Mouse (Mus musculus): Measurements from ENCODE around the gene Sdr9c7. TPM values are rescaled to one million over a fixed set of nuclear protein-coding genes. Genes with fewer than 3 reads are reported as not detected.

The Sdr9c7 gene
- total RNA-seq (2014; fragmentation: Nextera tagmentation) = not detected in 2 replicates
- not detected in 2 replicates for total RNA-seq (2017)

DNA sequence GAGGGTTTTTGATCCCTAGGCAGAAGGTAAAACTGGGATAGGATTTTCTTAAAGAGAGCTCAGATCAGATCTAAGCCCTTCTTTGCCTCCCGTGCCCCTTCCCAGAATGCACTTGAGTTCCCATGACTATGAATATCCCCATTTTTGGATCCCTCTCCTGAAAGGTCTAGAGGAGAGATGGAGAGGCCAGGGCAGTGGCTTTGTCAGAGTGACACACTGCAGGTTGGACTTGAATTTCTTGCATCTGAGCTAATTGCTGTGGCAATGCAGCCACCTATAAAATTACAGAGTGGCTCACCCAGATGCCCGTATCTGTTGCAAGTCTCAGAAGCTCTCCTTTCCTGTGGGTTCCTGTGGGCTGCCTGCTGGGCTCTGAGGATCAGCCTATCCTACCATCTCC, at the start of gene Sdr9c7:
TSS of gene Sdr9c7 (plus strand) at position 301 of the 400 bp plus-strand sequence.
- no peak for ATAC-seq (replicated peaks; ENCODE audit: poor library complexity, severe bottlenecking)

DNA sequence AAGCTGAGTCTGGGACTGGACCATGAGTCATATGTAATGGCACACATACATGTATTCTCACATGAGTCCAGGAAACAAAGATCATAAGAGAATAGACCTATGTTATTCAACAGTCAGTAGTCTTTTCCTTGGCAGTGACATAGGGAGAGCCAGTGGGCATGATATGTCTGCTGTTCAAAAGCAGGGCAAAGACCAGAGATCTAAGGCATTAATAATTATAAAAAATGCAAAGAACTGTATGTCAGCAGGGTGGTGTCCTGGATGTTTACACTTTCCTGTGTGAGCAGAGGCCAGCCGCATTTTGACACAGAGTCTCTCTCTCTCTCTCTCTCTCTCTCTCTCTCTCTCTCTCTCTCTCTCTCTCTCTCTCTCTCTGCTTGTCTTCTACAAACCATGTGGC, 48.7 kb upstream of the Sdr9c7 start, which contains the start of gene Rdh19:
TSS of gene Rdh19 (plus strand) at position 301 of the 400 bp plus-strand sequence.
- ATAC-seq (replicated peaks; ENCODE audit: poor library complexity, severe bottlenecking) = no peak

DNA sequence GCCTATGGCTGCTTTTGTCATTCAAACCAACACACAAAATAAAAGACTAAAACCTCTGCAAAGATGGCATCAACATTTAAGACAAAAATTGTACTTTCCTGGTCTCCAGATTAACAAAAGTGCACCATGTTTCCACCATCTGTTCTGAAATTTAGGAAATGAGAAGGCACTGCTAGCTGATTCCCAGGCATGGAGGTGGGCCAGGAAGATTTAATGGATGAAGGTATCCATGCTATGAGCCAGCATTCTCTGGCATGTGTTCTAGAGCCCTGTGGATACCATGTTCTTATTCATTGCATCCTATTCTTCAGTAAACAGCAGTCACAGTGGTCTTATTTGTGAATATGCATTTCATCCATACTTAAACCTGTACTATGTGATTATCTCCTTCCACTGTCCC, 41.9 kb upstream of the Sdr9c7 start:
- ATAC-seq (replicated peaks; ENCODE audit: poor library complexity, severe bottlenecking) = no peak

DNA sequence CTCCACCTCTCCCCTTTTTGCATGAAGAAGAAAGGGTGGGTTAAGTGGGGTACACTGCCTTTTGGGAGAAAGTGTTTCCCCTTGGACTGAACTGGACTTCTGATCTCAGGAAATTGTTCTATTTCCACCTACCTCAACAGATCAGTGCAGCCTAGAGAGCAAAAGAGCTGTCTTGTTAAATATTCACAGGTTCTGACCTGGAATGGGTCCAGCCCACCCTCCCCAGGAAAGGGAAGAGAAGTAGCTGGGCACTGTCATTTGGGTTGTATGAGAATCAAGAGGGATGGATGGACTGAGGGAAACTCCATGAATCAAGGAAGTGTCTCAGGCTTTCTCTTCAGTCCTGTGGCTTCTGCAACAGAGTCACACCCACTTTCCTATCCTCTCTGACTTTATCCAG, 33.4 kb upstream of the Sdr9c7 start:
- ATAC-seq (replicated peaks; ENCODE audit: poor library complexity, severe bottlenecking) = no peak

DNA sequence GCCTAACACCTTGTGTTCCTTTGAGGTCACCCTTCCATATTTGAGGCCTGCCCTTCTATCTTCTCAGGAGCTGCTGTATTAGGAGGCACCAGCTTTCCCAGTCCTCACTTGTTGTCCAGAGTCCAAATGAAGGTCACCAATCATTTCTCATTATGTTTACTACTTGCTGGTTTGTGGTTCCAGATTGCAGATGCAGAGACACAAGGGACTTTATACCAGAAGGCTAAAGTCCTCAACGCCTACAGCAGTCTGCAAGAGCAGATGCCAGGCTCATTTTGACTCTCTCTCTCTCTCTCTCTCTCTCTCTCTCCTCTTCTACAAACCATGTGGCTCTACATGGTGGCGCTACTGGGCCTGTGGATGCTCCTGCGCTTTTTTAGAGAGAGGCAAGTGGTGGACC, 32.1 kb upstream of the Sdr9c7 start, which contains the start of gene Rdh16f2:
TSS of gene Rdh16f2 (plus strand) at position 243 of the 400 bp plus-strand sequence.
- ATAC-seq (replicated peaks; ENCODE audit: poor library complexity, severe bottlenecking) = no peak

DNA sequence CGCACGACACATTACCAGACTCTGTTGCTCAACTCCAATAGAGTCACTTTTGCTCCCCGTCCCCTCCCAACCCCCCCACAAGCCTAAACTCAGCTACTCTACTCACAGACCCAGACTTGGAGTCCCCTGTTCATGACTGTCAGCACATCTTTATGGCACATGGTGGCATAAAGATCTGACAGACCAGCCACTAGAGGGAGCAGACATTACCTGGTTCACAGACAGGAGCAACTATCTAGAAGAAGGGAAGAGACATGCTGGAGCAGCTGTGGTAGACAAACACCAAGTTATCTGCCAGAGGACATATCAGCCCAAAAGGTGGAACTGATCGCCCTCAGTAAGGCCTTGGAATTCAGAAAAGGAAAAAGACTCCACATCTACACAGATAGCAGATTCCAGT, 25.8 kb upstream of the Sdr9c7 start:
- no peak for ATAC-seq (replicated peaks; ENCODE audit: poor library complexity, severe bottlenecking)

DNA sequence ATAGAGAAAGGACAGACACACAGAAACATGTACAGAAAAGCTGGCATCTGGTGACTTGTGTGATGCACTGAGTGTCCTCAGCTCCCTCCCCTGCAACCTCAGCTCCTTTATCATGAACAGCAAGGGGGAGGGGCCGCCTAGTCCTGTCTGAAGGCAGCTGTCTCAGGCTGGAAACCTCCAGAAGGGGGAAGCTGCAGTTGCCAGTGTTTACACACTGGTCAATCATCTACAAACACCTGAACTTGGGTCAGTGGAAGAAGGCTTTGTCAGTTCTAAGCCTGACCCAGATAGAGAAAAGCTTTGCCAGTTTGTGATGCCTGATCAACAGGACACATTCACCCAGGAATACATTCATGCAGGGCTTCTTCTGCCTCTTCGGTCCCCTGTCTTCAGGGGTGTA, 20.6 kb upstream of the Sdr9c7 start:
- no peak for ATAC-seq (replicated peaks; ENCODE audit: poor library complexity, severe bottlenecking)

DNA sequence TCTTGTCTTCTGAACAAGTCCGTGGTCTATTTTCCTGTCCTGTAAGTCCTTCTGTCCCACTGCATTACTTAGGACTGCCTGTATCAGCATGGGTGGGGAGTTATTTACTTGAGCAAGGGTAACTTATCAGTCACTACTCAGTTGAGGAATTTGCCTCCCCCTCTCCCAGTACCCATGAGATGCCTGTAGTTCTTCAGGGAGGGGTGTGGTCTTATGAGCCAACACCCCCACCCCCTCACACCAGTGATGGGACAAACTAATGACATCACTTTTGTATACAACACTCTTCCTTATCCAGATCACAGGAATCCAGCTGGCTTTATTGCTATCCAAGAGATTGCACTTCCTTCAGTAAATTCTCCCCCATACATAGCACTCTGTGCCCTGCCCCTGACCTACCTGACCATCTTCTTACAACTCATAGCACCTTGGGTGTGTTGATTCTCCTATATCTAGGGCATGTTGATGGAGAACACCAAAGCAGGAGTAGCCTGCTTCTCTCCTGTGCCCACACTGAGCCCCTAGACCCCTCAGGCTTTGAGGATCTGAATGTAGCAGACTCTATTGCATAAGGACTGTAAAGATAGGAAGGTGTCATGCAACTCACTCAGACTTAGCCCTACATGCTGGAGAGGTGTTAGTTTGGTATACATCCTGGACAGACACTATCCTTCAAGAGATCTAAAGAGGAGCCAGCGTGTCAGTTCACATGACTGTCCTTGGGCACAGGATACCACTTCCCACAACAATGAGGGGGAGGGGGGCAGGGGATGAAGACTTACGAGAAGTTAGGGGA, 19.9 kb upstream of the Sdr9c7 start:
- no peak for ATAC-seq (replicated peaks; ENCODE audit: poor library complexity, severe bottlenecking)

DNA sequence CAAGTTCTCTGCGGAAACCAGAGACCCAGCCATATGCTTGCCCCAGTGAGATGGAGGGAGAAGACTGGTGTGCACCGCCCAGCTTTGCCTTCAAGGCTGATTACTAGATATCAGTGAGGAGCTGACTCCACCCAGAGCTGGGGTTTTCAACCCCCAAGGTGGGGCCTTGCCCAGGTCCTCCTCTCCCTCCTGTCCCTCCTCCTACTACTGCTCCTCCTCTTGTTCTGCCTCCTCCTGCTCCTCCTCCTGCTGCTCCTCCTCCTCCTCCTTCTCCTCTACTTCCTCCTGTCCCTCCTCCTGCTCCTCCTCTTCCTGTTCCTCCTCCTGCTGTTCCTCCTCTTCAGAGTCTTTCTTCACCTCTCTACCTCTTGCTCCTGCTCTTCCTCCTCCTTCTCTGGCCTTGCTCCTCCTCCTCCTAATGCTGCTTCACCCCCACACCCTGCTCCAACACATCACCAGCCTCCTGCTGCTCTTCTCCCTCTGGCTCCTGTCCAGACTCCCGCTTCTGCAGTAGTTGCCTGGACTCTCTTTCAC, 19.1 kb upstream of the Sdr9c7 start:
- ATAC-seq (replicated peaks; ENCODE audit: poor library complexity, severe bottlenecking) = peak; percentile 42; the same call in 1 of the 2 replicates

DNA sequence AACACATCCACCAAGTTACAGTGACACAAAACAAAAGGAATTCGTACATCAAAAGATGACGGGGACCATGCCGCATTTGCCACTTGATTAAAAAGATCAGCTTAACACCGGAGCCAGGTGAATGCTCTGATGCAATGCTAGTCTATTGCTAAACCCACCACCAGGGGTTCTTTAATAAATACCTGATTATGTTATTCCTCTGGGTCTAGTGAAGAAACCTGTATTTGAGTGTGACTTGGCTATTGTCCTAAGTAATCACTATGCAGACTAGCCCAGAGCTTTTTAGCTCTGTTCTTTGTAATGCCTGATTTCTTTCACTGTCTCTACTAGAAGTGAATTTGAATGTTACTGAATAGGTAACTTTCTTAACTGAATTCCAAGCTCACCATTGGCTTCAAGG, 17.3 kb upstream of the Sdr9c7 start:
- ATAC-seq (replicated peaks; ENCODE audit: poor library complexity, severe bottlenecking) = no peak

DNA sequence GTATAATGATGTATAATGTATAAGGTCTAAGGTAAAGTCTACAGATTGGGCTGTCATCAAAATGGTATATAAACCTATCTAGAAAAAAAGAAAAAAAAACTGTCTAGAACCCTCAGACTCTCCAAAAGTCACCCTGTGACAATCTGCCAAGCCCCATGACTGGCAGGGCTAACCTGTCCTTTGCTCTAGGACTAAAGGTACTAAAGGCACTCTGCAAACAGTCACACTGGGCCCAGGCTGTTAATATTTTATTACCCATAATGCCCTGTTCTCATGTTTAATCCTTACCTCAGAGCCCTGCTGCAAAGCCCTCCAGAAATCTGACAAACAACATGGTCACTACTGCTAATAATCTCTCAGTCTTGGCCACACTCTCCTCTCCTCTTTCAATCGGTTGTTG, 11.8 kb upstream of the Sdr9c7 start:
- ATAC-seq (replicated peaks; ENCODE audit: poor library complexity, severe bottlenecking) = no peak

DNA sequence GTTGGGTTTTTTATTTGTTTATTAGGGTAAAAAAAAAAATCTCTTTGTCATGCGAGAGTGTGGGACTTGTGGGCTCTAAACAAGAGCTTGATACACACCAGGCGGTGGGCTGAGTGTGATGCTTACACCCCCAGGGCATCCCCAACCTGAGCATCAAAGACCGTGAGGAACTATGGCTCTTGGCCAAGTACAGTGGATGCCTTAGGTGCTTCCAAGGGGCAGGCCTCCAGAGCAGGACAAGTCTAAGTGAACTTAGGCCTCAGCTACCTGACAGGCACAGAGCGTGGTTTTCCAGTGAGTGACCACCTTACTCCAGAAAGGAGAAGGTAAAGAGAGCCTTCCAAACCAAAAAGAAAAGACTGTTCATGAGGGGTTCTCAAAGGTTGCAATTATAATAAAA, 11.3 kb upstream of the Sdr9c7 start:
- ATAC-seq (replicated peaks; ENCODE audit: poor library complexity, severe bottlenecking) = no peak

DNA sequence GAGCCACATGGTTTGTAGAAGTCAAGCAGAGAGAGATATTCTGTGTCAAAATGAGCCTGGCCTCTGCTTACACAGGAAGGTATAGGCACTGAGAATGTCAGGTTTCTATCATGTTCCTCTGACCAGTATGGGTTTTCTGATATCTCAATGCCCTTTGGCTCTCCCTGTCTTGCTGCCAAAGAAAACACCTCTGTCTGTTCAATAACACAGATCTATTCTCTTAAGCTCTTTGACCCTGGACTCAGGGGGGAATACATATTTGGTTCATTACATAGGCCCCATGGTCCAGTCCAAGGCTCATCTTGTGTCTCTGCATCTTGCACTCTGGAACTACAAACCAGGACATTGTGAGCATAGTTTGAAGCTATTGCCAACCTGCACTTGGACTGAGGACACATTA, 9.7 kb upstream of the Sdr9c7 start, which contains the start of gene Rdh7:
TSS of gene Rdh7 (minus strand) at position 213 of the 400 bp plus-strand sequence.
- ATAC-seq (replicated peaks; ENCODE audit: poor library complexity, severe bottlenecking) = no peak

DNA sequence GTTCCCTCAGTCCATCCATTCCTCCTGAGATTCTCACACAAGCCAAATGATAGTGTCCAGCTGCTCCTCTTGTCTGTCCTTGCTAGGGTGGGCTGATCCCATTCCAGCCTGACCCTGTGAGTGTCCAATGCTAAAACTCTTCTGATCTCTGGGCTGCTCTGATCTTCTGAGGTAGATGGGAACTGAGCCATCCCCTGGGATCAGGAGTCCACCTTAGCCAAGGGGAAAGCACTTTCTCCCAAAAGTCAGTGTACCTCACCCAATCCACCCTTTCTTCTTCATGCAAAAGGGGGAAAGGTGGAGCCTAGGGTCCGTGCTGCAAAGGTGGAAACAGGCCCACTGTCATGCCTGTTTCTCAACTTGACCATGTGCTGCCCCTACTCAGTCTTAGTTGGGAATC, 6.8 kb upstream of the Sdr9c7 start:
- no peak for ATAC-seq (replicated peaks; ENCODE audit: poor library complexity, severe bottlenecking)

DNA sequence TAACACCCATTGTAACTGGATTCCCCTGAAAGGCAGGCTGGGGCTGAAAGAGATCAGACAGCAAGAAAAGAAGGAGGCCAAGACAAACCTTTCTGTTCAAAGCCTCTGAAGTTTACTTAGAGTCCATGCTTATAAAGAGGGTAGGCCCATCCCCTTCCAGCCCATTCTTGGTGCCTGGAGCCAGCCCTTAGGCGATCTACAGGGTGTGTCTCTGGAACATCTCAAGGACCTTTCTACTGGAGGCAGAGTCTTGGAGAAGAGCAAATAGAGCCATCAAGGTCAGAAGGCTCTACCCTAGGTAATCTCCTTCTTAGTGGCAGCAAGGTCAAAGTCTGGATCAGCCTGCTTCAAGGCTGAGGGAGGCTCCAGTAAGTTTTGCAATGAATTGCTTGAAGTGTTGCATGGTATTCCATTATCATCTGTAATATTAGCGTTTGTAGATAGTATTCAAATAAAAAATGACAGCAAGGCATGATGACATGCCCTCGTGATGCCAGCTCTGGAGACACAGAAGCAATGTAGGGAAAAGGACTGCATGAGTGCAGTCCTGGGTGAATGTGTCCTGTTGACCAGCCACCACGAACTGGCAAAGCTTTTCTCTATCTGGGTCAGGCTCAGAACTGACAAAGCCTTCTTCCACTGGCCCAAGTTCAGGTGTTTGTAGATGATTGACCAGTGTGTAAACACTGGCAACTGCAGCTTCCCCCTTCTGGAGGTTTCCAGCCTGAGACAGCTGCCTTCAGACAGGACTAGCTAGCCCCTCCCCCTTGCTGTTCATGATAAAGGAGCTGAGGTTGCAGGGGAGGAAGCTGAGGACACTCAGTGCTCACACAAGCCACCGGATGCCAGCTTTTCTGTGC, 4.9 kb upstream of the Sdr9c7 start:
- ATAC-seq (replicated peaks; ENCODE audit: poor library complexity, severe bottlenecking) = peak; percentile 79

DNA sequence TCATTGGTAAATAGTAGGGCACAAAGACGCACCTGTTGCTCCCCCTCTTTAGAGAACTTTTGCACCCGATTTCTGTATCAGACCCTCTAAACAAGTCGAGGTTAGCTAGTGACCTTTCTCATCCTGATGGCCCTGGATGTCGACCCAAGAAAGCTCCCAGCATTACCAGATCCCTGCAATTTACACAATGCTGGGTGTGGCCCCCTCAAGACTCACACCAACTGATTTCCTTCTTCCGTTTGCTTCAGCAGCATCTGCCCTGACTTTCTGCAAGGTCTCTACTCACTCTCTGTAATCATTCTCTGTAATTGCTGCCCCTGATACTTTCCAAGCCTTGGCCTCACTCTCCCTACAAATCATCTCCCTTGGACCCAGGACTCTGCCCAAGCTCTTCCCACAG, 1.6 kb upstream of the Sdr9c7 start:
- no peak for ATAC-seq (replicated peaks; ENCODE audit: poor library complexity, severe bottlenecking)

DNA sequence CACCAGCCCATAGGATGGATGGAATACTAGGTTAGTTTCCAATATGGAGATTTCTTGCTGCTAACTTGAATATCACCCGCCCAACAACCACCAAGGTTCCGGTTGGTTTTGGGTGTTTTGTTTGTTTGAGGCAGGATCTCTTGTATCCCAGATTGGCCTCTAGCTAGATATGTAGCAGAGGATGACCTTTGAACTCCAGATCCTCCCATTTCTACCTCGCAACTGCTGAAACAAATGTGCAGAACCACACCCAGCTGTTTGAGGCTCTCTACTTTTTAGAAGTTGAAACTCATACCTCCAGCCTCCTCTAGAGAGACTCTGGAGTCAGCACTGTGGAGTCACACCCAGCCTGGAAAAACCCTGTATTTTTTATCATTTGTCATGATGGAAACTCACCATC, 812 bp upstream of the Sdr9c7 start:
- no peak for ATAC-seq (replicated peaks; ENCODE audit: poor library complexity, severe bottlenecking)

DNA sequence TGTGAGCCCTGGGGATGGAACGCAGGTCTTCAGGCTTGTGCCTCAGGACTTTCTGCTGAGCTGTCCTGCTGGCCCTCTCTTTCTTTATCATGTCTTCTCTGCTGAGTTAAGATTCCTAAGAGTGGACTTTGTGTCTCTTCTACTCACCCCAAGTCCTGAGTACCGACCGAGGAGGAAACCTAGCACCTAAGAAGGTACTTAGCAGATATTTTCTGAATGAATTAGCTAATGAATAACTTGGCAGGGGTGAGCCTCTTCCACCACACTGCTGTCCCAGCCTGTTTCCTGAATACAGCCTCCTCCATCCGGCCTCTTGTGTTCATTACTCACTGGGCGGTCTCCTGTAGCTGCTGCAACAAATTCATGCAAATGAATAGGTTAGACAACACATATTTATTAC, 1.5 kb downstream of the Sdr9c7 start:
- no peak for ATAC-seq (replicated peaks; ENCODE audit: poor library complexity, severe bottlenecking)

DNA sequence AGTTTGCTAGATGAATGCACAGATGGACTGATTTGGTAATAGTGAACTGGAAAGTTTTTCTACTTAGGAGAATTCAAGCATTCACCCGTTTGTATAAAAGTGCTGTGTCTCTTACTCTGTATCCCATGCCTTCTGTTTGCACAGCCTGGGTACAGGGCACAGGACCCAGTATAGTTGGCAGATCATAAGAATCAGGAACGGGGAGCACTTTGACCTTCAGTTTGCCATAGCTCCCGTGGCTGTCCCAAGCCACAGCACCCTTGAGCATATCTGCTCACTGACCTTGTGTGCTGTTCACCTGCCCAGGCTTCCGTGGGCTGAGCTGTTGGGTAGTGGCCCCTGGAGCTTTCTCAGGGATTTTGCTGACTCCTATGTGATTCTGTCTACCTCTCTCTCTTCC, 3.4 kb downstream of the Sdr9c7 start:
- no peak for ATAC-seq (replicated peaks; ENCODE audit: poor library complexity, severe bottlenecking)

DNA sequence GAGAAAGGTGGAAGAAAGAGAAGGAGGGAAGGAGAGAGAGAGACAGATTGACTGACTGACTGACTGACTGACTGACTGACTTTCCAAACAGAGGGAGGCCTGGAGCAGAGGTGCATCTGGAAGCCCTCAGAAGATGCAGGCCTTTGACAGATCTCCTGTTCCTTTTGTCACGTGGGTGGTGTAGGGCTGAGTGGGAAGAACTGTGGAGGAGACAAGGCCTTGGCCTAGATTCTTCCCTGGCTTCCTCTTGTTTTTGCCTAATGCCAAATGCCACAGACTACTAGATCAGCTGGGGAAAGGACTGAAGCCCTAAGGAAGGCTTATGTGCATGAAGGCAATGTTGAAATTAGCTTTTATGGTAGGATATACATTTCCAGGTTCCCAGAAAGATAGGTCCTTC, 4.8 kb downstream of the Sdr9c7 start:
- no peak for ATAC-seq (replicated peaks; ENCODE audit: poor library complexity, severe bottlenecking)

All from granulocyte monocyte progenitor cell, adult 5-6 weeks (primary cell).